Mouse (Mus musculus): ENCODE data around the gene Abcc8. TPM values are rescaled to one million over a fixed set of nuclear protein-coding genes. Genes with fewer than 3 reads are reported as not detected.

The Abcc8 gene
- total RNA-seq, 2 experiments from 2014 or later: not detected

GRCm38 (mm10) chr7:46113435-46113834 lies 66.4 kb downstream of the Abcc8 start:
- no peak for ATAC-seq (replicated peaks; ENCODE audit: low FRiP score, poor library complexity, severe bottlenecking)

GRCm38 (mm10) chr7:46111938-46112337 lies 67.9 kb downstream of the Abcc8 start:
- ATAC-seq (replicated peaks; ENCODE audit: low FRiP score, poor library complexity, severe bottlenecking): no peak

- no peak for ATAC-seq (replicated peaks; ENCODE audit: low FRiP score, poor library complexity, severe bottlenecking)
Observed at GRCm38 (mm10) chr7:46111212-46111817, 68.5 kb downstream of the Abcc8 start.

- no peak for ATAC-seq (replicated peaks; ENCODE audit: low FRiP score, poor library complexity, severe bottlenecking)
Observed at GRCm38 (mm10) chr7:46110079-46110478, 69.8 kb downstream of the Abcc8 start.

GRCm38 (mm10) chr7:46105484-46105883 lies 74.3 kb downstream of the Abcc8 start:
- no peak for ATAC-seq (replicated peaks; ENCODE audit: low FRiP score, poor library complexity, severe bottlenecking)

GRCm38 (mm10) chr7:46104256-46104915 lies 75.4 kb downstream of the Abcc8 start:
- no peak for ATAC-seq (replicated peaks; ENCODE audit: low FRiP score, poor library complexity, severe bottlenecking)

GRCm38 (mm10) chr7:46103771-46104170 lies 76.1 kb downstream of the Abcc8 start:
- no peak for ATAC-seq (replicated peaks; ENCODE audit: low FRiP score, poor library complexity, severe bottlenecking)

- no peak for ATAC-seq (replicated peaks; ENCODE audit: low FRiP score, poor library complexity, severe bottlenecking)
Observed at GRCm38 (mm10) chr7:46103075-46103591, 76.7 kb downstream of the Abcc8 start.

- ATAC-seq (replicated peaks; ENCODE audit: low FRiP score, poor library complexity, severe bottlenecking): 0 out of 2 replicates have a peak, but pooled peaks have one; percentile 40
Observed at GRCm38 (mm10) chr7:46100563-46100962, 79.3 kb downstream of the Abcc8 start, which contains the start of gene Kcnj11. Kcnj11 (minus strand) TSS chr7:46100764.

GRCm38 (mm10) chr7:46099682-46100081 lies 80.2 kb downstream of the Abcc8 start:
- ATAC-seq (replicated peaks; ENCODE audit: low FRiP score, poor library complexity, severe bottlenecking): no peak

- ATAC-seq (replicated peaks; ENCODE audit: low FRiP score, poor library complexity, severe bottlenecking): no peak
Observed at GRCm38 (mm10) chr7:46098919-46099286, 80.9 kb downstream of the Abcc8 start.

GRCm38 (mm10) chr7:46098221-46098918 lies 81.5 kb downstream of the Abcc8 start:
- no peak for ATAC-seq (replicated peaks; ENCODE audit: low FRiP score, poor library complexity, severe bottlenecking)

- no peak for ATAC-seq (replicated peaks; ENCODE audit: low FRiP score, poor library complexity, severe bottlenecking)
Observed at GRCm38 (mm10) chr7:46097319-46097783, 82.5 kb downstream of the Abcc8 start.

- ATAC-seq (replicated peaks; ENCODE audit: low FRiP score, poor library complexity, severe bottlenecking): peak; percentile 72
Observed at GRCm38 (mm10) chr7:46096136-46096535, 83.7 kb downstream of the Abcc8 start.

GRCm38 (mm10) chr7:46092803-46093202 lies 87.0 kb downstream of the Abcc8 start:
- no peak for ATAC-seq (replicated peaks; ENCODE audit: low FRiP score, poor library complexity, severe bottlenecking)

- no peak for ATAC-seq (replicated peaks; ENCODE audit: low FRiP score, poor library complexity, severe bottlenecking)
Observed at GRCm38 (mm10) chr7:46088241-46088640, 91.6 kb downstream of the Abcc8 start.

- no peak for ATAC-seq (replicated peaks; ENCODE audit: low FRiP score, poor library complexity, severe bottlenecking)
Observed at GRCm38 (mm10) chr7:46086378-46086777, 93.5 kb downstream of the Abcc8 start.

- no peak for ATAC-seq (replicated peaks; ENCODE audit: low FRiP score, poor library complexity, severe bottlenecking)
Observed at GRCm38 (mm10) chr7:46084839-46085513, 94.9 kb downstream of the Abcc8 start.

GRCm38 (mm10) chr7:46084024-46084423 lies 95.8 kb downstream of the Abcc8 start:
- no peak for ATAC-seq (replicated peaks; ENCODE audit: low FRiP score, poor library complexity, severe bottlenecking)

- no peak for ATAC-seq (replicated peaks; ENCODE audit: low FRiP score, poor library complexity, severe bottlenecking)
Observed at GRCm38 (mm10) chr7:46077675-46078074, 102.2 kb downstream of the Abcc8 start.
